Mouse (Mus musculus) intestine, embryonic 14.5 days (tissue): ENCODE measurements around the gene Rrp15. TPM values are rescaled to one million over a fixed set of nuclear protein-coding genes. Genes with fewer than 3 reads are reported as not detected.

Source experiments
- ATAC-seq: fragments of 200-750 bp; cut with Nextera tagmentation; replicated peaks from 2 replicates; pipeline ENCODE4 v1.8.0; 2017; ENCODE audit warnings: low read depth, moderate number of reproducible peaks, moderate TSS enrichment, moderate library complexity; ENCODE audit not compliant: low FRiP score, low TSS enrichment
- DNase-seq: peaks from one replicate; pipeline ENCODE4 v3.0.0-alpha.2; 2018; ENCODE audit warnings: low spot score
- H3K27ac ChIP-seq: fragments of 300-500 bp; sonication (generic); 2 replicates; pipeline ENCODE4 v1.5.1; 2014; ENCODE audit warnings: low read depth, mild to moderate bottlenecking, control low read depth
- H3K27me3 ChIP-seq: fragments of 300-500 bp; sonication (generic); replicated peaks from 2 replicates; pipeline ENCODE4 v1.6.1; 2014; ENCODE audit warnings: low read length, control low read depth; ENCODE audit not compliant: control insufficient read depth, insufficient read depth
- H3K36me3 ChIP-seq: fragments of 300-500 bp; sonication (generic); 2 replicates; pipeline ENCODE4 v1.6.1; 2014; ENCODE audit warnings: low read length, control low read depth; ENCODE audit not compliant: control insufficient read depth, insufficient read depth
- H3K4me1 ChIP-seq: fragments of 300-500 bp; sonication (generic); replicated peaks from 2 replicates; pipeline ENCODE4 v1.6.1; 2014; ENCODE audit warnings: low read length, control low read depth, mixed read lengths; ENCODE audit not compliant: control insufficient read depth, insufficient read depth
- H3K4me2 ChIP-seq: fragments of 300-500 bp; sonication (generic); 2 replicates; pipeline ENCODE4 v1.6.1; 2014; ENCODE audit warnings: low read length
- H3K4me3 ChIP-seq: fragments of 300-500 bp; sonication (generic); 2 replicates; pipeline ENCODE4 v1.5.1; 2014; ENCODE audit warnings: low read depth, low read length, control low read depth, mixed read lengths
- H3K9ac ChIP-seq: fragments of 300-500 bp; sonication (generic); 2 replicates; pipeline ENCODE4 v1.6.1; 2014; ENCODE audit warnings: mild to moderate bottlenecking, low read length
- H3K9me3 ChIP-seq: fragments of 300-500 bp; sonication (generic); 2 replicates; pipeline ENCODE4 v1.6.1; 2016; ENCODE audit warnings: low read length, control low read depth; ENCODE audit not compliant: control insufficient read depth
- WGBS: fragments of 180-500 bp; shearing (Covaris S2); extraction: QIAGEN DNeasy Blood & Tissue Kit; methylation state at CpG from one replicate; pipeline ENCODE4 v1.1.7; 2014; 5-methylcytosine and 5-hydroxymethylcytosine counted together
- polyA plus RNA-seq: library from polyadenylated mRNA; unstranded; fragments of >200 nt; fragmentation: Nextera tagmentation; extraction: Ambion mirVana; gene quantifications from 2 replicates; pipeline ENCODE4 v1.2.1, GENCODE M21; 2014

The Rrp15 gene
- 76.4 and 85.1 TPM in 2 replicates for polyA plus RNA-seq

- peak within 1 kb of the TSS; percentile 73 for H3K4me3 ChIP-seq
- no peaks in the 10 kb centered on the region for H3K27me3 ChIP-seq
- DNase-seq: peak; percentile 98
- peak within 1 kb of the TSS; percentile 91 for H3K4me2 ChIP-seq
- H3K9me3 ChIP-seq: no peaks in the 10 kb centered on the region
- peaks cover 9% of the 10 kb centered on the region; the same call in 1 of the 2 replicates for H3K36me3 ChIP-seq
- H3K9ac ChIP-seq: peak within 1 kb of the TSS; percentile 88
- ATAC-seq: peak; percentile 93
- H3K4me1 ChIP-seq: peaks cover 12% of the 10 kb centered on the region; the same call in 1 of the 2 replicates
- H3K27ac ChIP-seq: peak within 1 kb of the TSS; percentile 82
- WGBS: under 1% methylated on average over 46 of the region's 46 CpGs
Observed at GRCm38 (mm10) chr1:186748724-186749653, at the start of gene Rrp15. Gene Rrp15 (minus strand): TSS chr1:186749358.

DNA sequence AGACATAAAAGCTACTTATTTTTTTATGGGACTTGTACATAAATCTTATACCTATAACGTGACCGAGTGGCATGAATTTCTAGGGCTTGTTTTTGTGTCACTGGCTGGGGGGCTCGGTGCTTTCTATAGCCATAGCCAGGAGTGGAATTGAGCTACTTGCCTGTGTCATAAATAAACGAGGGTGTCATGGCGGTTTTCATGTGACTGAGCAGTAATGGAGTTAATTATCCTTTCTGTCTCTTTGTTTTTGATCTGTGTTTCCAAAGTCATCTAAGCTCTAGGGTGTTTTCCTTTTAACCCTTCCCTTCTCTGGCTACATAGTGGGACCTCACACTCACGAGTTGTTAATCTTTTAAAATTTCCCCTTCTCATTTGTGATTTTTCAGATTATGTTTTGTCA lies 48.8 kb upstream of the Rrp15 start:
- Histone ChIP-seq H3K4me1 (no peaks in the 10 kb centered on the region), H3K4me2 (no peak overlapping the region), H3K9ac (no peak overlapping the region), H3K36me3 (no peaks in the 10 kb centered on the region), H3K4me3 (no peak overlapping the region), H3K27ac (no peak overlapping the region), H3K9me3 (no peaks in the 10 kb centered on the region), H3K27me3 (no peaks in the 10 kb centered on the region)
- 59% methylated on average over 6 of the region's 6 CpGs for WGBS
- ATAC-seq: no peak
- DNase-seq: no peak

GRCm38 (mm10) chr1:186785359-186785758 lies 36.2 kb upstream of the Rrp15 start:
- Histone ChIP-seq H3K36me3 (no peaks in the 10 kb centered on the region), H3K4me2 (no peak overlapping the region), H3K27me3 (no peaks in the 10 kb centered on the region), H3K9ac (no peak overlapping the region), H3K9me3 (no peaks in the 10 kb centered on the region), H3K27ac (no peak overlapping the region), H3K4me3 (no peak overlapping the region), H3K4me1 (no peaks in the 10 kb centered on the region)
- DNase-seq (no peak), ATAC-seq (no peak)
- 82% methylated on average over 4 of the region's 4 CpGs for WGBS

- Histone ChIP-seq H3K4me2 (no peak overlapping the region), H3K9ac (no peak overlapping the region), H3K4me3 (no peak overlapping the region), H3K4me1 (no peaks in the 10 kb centered on the region), H3K36me3 (no peaks in the 10 kb centered on the region), H3K27ac (no peak overlapping the region), H3K27me3 (no peaks in the 10 kb centered on the region), H3K9me3 (no peaks in the 10 kb centered on the region)
- DNase-seq: no peak
- WGBS: 58% methylated on average over 2 of the region's 2 CpGs
- ATAC-seq: no peak
Observed at GRCm38 (mm10) chr1:186780826-186781225, 31.7 kb upstream of the Rrp15 start.

DNA sequence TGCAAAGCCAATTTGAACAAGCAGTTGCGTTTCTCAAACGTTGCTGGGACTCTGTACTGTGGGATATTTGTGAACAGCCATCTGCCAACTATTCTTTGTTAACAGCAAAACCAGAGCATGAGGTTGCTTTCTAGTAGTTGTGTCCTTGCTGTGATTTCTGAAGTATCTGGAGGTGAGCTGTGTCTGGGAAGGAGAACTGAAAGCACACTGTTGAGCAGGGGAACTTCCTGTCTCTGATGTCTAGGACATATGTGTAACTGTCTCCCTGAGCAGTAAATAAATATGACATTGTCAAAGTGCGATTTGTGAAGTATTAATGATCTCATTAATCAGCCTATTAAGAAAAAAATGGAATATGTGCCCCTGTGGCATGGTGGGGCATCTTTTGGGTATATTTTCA lies 24.0 kb upstream of the Rrp15 start:
- DNase-seq (no peak), ATAC-seq (no peak)
- Histone ChIP-seq H3K4me3 (no peak overlapping the region), H3K27me3 (no peaks in the 10 kb centered on the region), H3K27ac (no peak overlapping the region), H3K9me3 (no peaks in the 10 kb centered on the region), H3K9ac (no peak overlapping the region), H3K4me2 (no peak overlapping the region), H3K36me3 (no peaks in the 10 kb centered on the region), H3K4me1 (no peaks in the 10 kb centered on the region)
- WGBS: 68% methylated on average over 3 of the region's 3 CpGs

DNA sequence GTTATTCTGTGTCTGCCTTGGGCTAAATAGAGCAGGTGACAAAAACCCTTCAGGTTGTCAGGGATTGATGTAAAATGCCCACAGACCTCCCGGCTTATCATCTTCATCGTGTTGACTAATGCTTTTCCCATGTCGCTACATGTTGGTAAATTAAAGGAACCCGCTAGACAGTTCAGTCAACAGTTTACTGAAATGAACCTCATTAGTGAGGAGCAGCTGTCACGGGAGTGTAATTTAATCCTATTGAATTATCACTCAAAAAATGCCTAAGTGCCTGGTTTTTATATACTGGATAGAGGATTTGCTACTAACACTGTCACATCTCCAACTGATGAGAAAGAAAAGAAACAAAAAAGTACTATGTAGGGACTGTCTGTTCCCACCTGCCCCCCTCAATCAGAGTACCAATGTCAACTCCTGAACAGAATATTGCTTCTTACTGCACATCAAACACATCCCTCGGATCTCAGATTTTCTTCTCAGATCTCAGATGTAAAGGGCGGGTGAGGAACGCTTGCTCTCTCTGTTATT lies 23.5 kb upstream of the Rrp15 start:
- Histone ChIP-seq H3K4me3 (no peak overlapping the region), H3K9me3 (no peaks in the 10 kb centered on the region), H3K36me3 (no peaks in the 10 kb centered on the region), H3K4me1 (no peaks in the 10 kb centered on the region), H3K9ac (no peak overlapping the region), H3K27ac (no peak overlapping the region), H3K4me2 (no peak overlapping the region), H3K27me3 (no peaks in the 10 kb centered on the region)
- DNase-seq: no peak
- no peak for ATAC-seq
- WGBS: 79% methylated on average over 8 of the region's 8 CpGs

DNA sequence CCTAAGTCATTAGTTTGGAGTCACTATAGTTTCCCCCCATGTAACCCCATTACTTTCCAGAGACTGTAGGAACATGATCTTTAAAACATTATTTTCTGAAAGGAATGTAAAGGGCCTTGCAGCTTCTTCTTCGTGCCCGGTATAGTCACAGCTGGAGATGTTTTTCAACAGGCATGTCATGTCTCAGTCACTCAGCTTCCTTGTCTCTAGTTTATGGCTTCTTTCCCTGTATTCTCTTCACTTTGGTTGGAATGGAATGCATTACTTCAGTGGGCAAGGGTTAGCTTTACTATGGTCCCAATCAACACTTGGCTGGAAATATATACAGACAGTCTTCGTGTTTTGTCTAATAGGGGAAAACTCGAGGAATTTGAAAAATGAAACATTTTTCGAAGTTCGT lies 22.8 kb upstream of the Rrp15 start:
- Histone ChIP-seq H3K36me3 (no peaks in the 10 kb centered on the region), H3K9me3 (no peaks in the 10 kb centered on the region), H3K4me3 (no peak overlapping the region), H3K27me3 (no peaks in the 10 kb centered on the region), H3K9ac (no peak overlapping the region), H3K27ac (no peak overlapping the region), H3K4me2 (no peak overlapping the region), H3K4me1 (no peaks in the 10 kb centered on the region)
- ATAC-seq (no peak), DNase-seq (no peak)
- WGBS: 82% methylated on average over 6 of the region's 6 CpGs

DNA sequence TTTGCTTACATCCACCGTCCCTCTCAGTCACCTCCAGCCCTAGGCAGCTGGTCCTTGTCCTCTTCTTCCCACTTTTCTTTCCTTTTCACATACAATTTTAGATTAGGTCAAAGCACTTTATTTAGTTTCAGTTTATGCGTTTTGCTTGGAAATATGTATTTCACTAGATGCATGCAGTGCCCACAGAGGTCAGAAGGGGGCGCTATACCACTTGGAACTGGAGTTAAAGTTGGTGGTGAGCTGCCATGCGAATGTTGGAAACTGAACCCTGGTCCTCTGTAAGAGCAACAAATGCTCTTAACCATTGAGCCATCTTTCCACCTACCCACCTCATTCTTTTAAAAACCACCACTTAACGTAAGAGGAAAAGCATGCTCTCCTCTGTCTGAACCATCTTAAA lies 21.5 kb upstream of the Rrp15 start:
- H3K9ac ChIP-seq: no peak overlapping the region
- H3K9me3 ChIP-seq: no peaks in the 10 kb centered on the region
- H3K4me2 ChIP-seq: no peak overlapping the region
- H3K27me3 ChIP-seq: no peaks in the 10 kb centered on the region
- no peaks in the 10 kb centered on the region for H3K4me1 ChIP-seq
- WGBS: 71% methylated on average over 5 of the region's 5 CpGs
- ATAC-seq (no peak), DNase-seq (no peak)
- H3K4me3 ChIP-seq: no peak overlapping the region
- H3K27ac ChIP-seq: no peak overlapping the region
- no peaks in the 10 kb centered on the region for H3K36me3 ChIP-seq
